Comparison of ENCODE assay signal across 27 mouse cellular contexts in the genomic region with DNA sequence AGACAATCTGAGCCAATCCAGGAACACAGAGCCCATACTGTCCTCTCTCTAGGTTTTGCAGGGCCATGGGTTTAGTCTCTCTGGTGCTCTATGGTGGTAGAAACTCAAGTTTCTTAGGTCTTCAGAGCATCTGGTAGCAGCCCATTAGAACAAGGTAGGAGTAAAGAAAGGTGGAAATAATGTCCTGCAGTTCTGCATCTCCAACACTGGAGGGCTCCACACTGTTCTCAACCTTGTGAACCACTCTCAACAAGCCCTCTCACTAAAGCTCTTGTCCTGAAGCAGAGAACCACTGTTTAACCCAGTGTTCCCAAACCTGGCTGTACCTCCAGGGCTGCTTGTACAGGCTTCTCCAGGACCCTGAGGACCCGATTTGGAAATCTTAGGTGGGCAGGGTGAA. TPM values are rescaled to one million over a fixed set of nuclear protein-coding genes. Genes with fewer than 3 reads are reported as not detected.
DNase-seq lines count a peak whose midpoint lies in the region; ATAC-seq and TF ChIP-seq lines count a peak whose summit lies in the region.
"Not testable (repeated sequence)": the region's sequence is repeated elsewhere in the genome, so short reads cannot be mapped to it uniquely, and the experiment has no call there.
"Had no signal": no experiment of that assay in that cellular context is flagged by ENCODE, and none has a peak within 500 bp of the region (broad histone marks: within the 10 kb centered on the region; RNA-seq: fewer than 3 reads in every experiment).

No protein-coding gene starts in this region.

- H3K79me2 ChIP-seq in CH12.LX (replicated peaks; ENCODE audit: control insufficient read depth, extremely low read depth, insufficient read depth, poor library complexity, severe bottlenecking); heart, adult 2 months (replicated peaks; ENCODE audit: control insufficient read depth, insufficient read depth, low read length): not testable (repeated sequence)

- H3K36me3 ChIP-seq in CH12.LX (replicated peaks in 1 of 2; ENCODE audit: control insufficient read depth in 1 of 2, insufficient read depth in 1 of 2, low read length in 1 of 2); heart, adult 2 months (ENCODE audit: control insufficient read depth, insufficient read depth, low read length); liver, postnatal 0 days (replicated peaks; ENCODE audit: insufficient read depth, low read length): not testable (repeated sequence)

- 0% methylated on average over 1 of the region's 1 CpGs for WGBS in heart, adult 2 months
- WGBS in liver, postnatal 0 days (ENCODE audit: insufficient replicate concordance), result no CpG with 5 or more reads among the region's 1 CpGs

- H3K27ac ChIP-seq in CH12.LX (ENCODE audit: insufficient read depth, low read depth); heart, adult 2 months; liver, postnatal 0 days (ENCODE audit: low read depth): not testable (repeated sequence)

- intact Hi-C loops in heart, adult 2 months (cut with DNase I), result not testable (repeated sequence)

- TF ChIP-seq POLR2A in CH12.LX (IDR thresholded peaks at IDR 0.05; ENCODE audit: low read depth, low read length); heart, adult 2 months (IDR thresholded peaks at IDR 0.05; ENCODE audit: insufficient read depth, low read depth, low read length): not testable (repeated sequence)

- ATAC-seq in liver, postnatal 0 days, result not testable (repeated sequence)

- H3K27me3 ChIP-seq in CH12.LX (replicated peaks); heart, adult 2 months (ENCODE audit: control insufficient read depth, insufficient read depth, low read length); liver, postnatal 0 days (ENCODE audit: insufficient read depth, low read length): not testable (repeated sequence)

- not testable (repeated sequence) for H3K4me3 ChIP-seq in CH12.LX (replicated peaks in 1 of 3; ENCODE audit: low read depth in 2 of 3, low read length in 2 of 3, poor library complexity in 1 of 3); heart, adult 2 months; liver, postnatal 0 days (ENCODE audit: low read depth, low read length)

- not testable (repeated sequence) for H3K4me1 ChIP-seq in CH12.LX (ENCODE audit: control insufficient read depth in 1 of 2, insufficient read depth in 2 of 2); heart, adult 2 months (ENCODE audit: control insufficient read depth, insufficient read depth, low read length); liver, postnatal 0 days (ENCODE audit: insufficient read depth)

- in situ Hi-C loops in CH12.LX (cut with MboI; ENCODE audit: low pct_ligation_motif_present, low pct_unique_long_range_greater_than_20kb, low sequenced_read_pairs), result not testable (repeated sequence)

- not testable (repeated sequence) for TF ChIP-seq EP300 in CH12.LX (IDR thresholded peaks at IDR 0.05; ENCODE audit: low read length); heart, adult 2 months (IDR thresholded peaks at IDR 0.05; ENCODE audit: insufficient read depth, low read depth, low read length); liver, postnatal 0 days (IDR thresholded peaks at IDR 0.05; ENCODE audit: low read depth)

- H3K4me2 ChIP-seq in CH12.LX (ENCODE audit: insufficient read depth, low read depth, poor library complexity, severe bottlenecking); liver, postnatal 0 days (ENCODE audit: low read depth, low read length): not testable (repeated sequence)

- DNase-seq in CH12.LX (ENCODE audit: extremely low read depth) (peak; percentile 3), R1 (ENCODE audit: low read depth, low spot score) (peak; percentile 26)
- DNase-seq in embryo, embryonic 10.5 days (ENCODE audit: low spot score), result peak; percentile 27
- DNase-seq in heart, adult 2 months; liver, postnatal 0 days: not testable (repeated sequence)
- peak; percentile 16 for DNase-seq in kidney, adult 9 months
- DNase-seq in retina, embryonic 14.5 days (ENCODE audit: low spot score), result peak; percentile 28

- not testable (repeated sequence) for H3K9me3 ChIP-seq in CH12.LX (replicated peaks; ENCODE audit: low read length); liver, postnatal 0 days (ENCODE audit: low read length)

- TF ChIP-seq CTCF in CH12.LX (conservative IDR thresholded peaks at IDR 0.05 in 1 of 2, IDR thresholded peaks at IDR 0.05 in 1 of 2; ENCODE audit: low read depth in 2 of 2, low read length in 2 of 2), result peak; percentile 24 to 51; a peak in 2 of 4 replicates
- TF ChIP-seq CTCF in heart, adult 2 months (IDR thresholded peaks at IDR 0.05), result peak; percentile 61
- peak; percentile 48 for TF ChIP-seq CTCF in liver, postnatal 0 days (IDR thresholded peaks at IDR 0.05; ENCODE audit: low read depth)

- dilution Hi-C loops in CH12.LX (cut with MboI; ENCODE audit: extremely low pct_ligation_motif_present, extremely low pct_unique_long_range_greater_than_20kb, low sequenced_read_pairs), result not testable (repeated sequence)

- not testable (repeated sequence) for H3K9ac ChIP-seq in CH12.LX (ENCODE audit: insufficient read depth, low read depth); heart, adult 2 months (ENCODE audit: low read depth, low read length); liver, postnatal 0 days (replicated peaks)

- not testable (repeated sequence) for TF ChIP-seq RAD21 in CH12.LX (IDR thresholded peaks at IDR 0.05; ENCODE audit: low read depth, low read length)

TF ChIP-seq in CH12.LX, 34 proteins besides CTCF, POLR2A, EP300 and RAD21:
- TF ChIP-seq SMC3 (IDR thresholded peaks at IDR 0.05; ENCODE audit: low read depth, low read length), result peak; percentile 36

RNA-seq across cellular contexts. Expression of a gene that starts 27.3 kb away (rescaled TPM):
- total RNA-seq in CH12.LX (2012; rRNA removed) (not detected in 2 replicates), CH12.LX (2014; rRNA removed) (not detected in 2 replicates)
- polyA plus RNA-seq in CH12.LX (2012; ENCODE audit: insufficient read length, low read depth), result not detected in 2 replicates
- total RNA-seq in heart, adult 2 months (2021), result not detected
- not detected in 2 replicates for polyA plus RNA-seq in heart, adult 2 months (2012; rRNA removed)
- polyA plus RNA-seq in liver, postnatal 0 days (2015; fragmentation: Nextera tagmentation; extraction: Ambion mirVana), result not detected in 2 replicates
- total RNA-seq: adrenal gland, adult 8-10 months; gastrocnemius, postnatal 36 days; heart, adult 8-10 months; heart, postnatal 36 days; left cerebral cortex, postnatal 25 days had no signal
- polyA plus RNA-seq: activated CD4-positive, CD25-positive, alpha-beta regulatory T cell, adult 4 months; embryonic facial prominence, embryonic 10.5 days; forebrain, embryonic 10.5 days; heart, embryonic 14.5 days; hindbrain, embryonic 14.5 days; intestine, embryonic 14.5 days; kidney, embryonic 14.5 days; limb, embryonic 13.5 days; liver, embryonic 13.5 days; lung, embryonic 16.5 days; macrophage; neural tube, embryonic 15.5 days; small intestine, adult 2 months; stomach, embryonic 16.5 days; thymus, adult 2 months had no signal
